Mouse (Mus musculus): ENCODE results near the gene Ccl11. TPM values are rescaled to one million over a fixed set of nuclear protein-coding genes. Genes with fewer than 3 reads are reported as not detected.

Ccl11 gene
- 1 to 10 TPM; 7.8 to 9.2 TPM for total RNA-seq (2021)
- long read RNA-seq, experiment 1, partial matches to known transcripts, result 1 of 3 reads
- long read RNA-seq, experiment 1, other reads (novel, unspliced or antisense), result 0 of 3 reads
- long read RNA-seq, experiment 2, partial matches to known transcripts, result 0 of 1 reads
- long read RNA-seq, experiment 2, other reads (novel, unspliced or antisense), result 0 of 1 reads

DNA sequence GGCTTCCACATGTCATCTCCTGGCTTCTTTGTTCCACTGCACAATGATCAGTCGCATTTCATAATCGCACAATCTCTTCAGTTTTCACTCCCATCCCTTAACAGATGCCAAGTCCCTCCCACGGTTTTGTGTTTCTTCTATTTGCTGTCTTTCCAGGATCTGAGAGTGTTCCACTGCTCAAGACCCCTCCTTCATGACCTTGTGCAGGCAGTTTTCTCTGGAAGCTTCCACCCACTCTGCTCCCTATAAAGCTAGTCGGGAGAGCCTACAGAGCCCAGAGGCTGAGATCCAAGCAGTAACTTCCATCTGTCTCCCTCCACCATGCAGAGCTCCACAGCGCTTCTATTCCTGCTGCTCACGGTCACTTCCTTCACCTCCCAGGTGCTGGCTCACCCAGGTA is at the start of gene Ccl11:
TSS of gene Ccl11 (plus strand) at position 178 of the 400 bp plus-strand sequence.
- no peak for DNase-seq

DNA sequence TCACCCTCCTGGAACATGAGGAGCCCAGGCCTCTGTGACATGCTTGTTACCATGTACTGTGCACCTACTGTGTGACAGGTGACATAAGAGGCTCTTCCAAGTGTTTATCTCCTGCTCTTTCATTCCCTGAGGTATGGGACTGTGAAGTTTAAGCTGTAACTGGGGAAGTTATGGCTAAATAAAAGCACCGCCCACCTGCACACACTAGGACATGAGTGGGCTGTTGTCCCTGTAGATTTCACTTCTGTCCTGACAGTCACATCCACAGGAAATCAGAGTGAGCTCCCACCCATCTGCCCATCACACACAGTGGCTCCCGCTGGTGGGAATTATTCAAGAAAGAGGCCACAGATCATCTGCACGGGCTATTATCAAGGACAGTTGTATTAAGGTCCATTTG is 47.5 kb upstream of the Ccl11 start:
- no peak for DNase-seq

DNA sequence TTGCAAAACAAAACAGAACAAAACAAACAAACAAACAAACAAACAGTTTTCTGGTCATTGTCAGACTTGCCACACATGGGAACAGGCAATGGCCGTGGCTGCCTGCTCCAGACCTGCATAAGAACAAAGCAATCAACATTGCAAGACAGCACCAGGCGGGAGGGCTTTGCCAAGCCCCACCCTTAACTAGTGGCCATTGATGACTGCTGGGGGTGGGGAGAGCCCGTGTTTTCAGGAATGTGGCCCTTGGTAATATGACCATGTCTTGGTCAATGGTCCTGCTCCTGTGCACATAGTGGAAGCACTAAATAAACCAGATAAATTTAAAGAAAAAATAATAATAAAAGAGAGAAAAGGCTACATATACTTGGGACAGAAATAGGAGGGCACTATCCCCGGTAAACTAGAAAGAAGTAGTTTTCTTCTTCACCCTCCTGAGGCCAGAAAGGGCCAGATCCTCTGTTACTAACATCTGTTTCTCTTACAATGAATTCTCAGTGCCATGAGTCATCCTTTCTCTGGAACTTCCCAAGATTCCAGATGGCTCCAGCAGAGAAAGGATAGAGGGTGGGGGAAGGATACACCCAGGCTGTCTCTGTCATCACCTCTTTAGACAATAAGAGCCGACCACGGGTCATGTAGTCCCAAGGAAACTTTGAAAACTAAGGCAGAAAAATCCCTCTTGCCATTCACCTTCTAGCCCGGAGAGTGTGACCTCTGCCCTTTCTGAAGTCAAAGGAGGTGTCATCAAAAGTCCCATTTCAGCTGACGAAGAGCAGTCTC is 46.0 kb upstream of the Ccl11 start:
- no peak for DNase-seq

DNA sequence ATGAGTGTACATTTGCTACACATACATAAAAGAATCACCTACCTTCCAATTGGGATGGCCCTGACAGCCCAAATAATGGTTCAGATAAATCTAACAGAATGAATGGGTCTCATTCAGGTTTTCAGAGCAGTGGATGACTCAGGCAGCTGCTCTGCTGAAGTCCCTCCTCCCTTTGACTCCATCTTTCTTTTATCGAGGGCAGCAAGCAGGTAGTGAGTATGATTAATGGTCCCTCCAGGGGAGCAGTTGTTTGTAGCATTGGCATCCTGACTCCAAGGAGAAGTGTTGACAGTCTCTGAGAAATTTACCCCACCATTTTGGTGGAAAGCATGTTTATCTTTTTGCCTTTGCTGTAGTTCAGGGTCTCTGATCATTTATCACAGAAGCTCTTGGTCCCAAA is 43.9 kb upstream of the Ccl11 start:
- no peak for DNase-seq

DNA sequence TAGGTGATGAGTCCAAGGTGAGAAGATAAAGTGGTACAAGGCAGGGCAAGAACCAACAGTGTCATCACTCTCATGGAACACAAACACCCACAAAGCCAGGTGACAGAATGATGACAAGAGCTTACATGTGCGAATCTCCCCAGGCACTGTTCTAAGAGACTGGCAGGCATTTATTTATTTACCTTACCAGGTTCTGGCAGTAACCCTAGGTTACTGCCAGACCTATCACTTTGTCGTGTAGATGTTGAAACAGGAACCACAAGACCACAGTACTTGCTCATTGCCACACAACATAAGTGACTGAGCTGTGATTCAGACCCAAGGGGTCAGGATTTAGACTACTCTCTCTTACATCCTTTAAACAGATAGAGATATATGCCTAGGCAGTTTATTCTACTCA is 42.6 kb upstream of the Ccl11 start:
- DNase-seq, result no peak

DNA sequence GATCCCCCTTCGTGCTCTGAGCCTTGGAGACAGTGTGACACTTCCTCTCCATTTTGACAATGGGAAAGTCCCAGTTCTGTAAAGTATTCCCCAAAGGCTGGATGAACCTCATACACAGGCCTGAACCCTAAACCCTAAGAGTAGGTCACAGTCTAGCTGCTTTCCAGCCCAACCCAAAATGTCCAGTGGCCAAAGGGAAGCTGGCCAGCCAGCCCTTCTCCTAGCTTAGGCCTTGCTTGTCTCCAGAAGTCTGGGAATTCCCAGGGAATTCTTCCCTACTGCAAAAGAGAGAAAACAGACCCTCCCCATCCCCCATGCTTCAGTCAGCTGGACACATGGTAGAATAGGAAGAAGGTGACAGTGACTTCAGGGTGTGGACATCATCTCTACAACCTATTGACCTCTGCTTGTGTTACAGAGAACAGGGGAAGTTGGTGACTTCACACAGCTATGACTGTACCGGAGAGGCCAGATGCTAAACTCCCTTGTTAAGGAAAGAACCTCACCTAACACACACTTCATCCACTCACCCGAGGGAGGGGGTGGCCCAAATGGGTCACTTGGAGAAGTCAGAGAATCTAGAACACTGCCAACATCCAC is 41.3 kb upstream of the Ccl11 start:
- DNase-seq, result no peak

DNA sequence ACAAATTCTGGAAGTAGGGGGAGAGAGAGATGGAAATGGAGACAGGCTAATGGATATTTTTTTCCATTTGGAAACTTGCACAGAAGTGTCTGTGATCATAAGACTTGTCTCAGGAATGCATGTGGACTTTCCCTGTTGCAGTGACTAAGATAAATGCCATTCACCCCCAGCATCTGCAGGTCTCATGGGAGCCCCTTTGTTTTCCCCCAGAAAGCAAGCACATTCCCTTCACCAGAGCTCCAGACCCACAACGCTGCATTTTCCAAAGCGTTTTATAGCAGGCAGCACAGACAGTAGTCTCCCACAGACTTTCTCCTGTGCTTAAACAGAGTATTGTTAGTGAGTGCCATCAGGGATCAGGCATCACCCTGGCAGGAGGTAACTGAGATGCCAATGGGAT is 38.2 kb upstream of the Ccl11 start:
- DNase-seq, result no peak

DNA sequence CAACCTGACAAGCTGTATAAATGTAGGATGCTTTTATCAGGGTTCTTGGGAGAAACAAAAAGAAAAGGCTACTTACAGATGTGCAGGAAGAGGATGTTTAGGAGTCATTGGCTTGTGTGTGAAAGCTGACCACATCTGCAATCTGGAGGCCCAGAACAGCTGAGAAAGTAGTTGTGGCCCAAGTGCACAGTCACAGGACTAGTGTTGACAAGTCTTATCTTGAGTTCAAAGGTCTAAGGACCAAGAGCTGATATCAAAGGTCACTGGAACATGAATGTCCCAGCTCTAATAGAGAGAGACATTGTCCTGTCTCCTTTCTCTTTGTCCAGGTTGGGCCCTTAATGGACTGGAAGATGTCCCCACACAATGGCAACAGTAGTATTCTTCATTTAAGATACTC is 37.8 kb upstream of the Ccl11 start:
- no peak for DNase-seq

DNA sequence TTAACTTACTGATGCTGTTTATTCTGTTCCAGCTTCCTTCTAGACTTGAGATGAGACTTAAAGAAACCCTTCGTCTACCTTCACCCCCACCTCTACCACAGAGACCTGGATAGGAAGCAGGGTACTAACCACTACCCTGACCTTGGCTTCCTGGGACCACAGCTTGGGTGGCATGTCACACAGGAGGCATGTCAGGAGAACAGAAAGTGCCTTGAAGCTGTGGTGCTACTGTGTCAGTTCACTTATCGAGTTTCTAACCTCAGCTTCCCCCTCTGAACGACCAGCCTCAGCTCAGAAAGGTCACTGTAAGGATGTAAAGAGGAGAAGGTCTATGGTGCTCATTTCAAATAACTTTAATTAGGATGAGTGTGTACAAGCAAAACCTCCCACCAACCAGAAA is 36.2 kb upstream of the Ccl11 start:
- DNase-seq, result no peak

DNA sequence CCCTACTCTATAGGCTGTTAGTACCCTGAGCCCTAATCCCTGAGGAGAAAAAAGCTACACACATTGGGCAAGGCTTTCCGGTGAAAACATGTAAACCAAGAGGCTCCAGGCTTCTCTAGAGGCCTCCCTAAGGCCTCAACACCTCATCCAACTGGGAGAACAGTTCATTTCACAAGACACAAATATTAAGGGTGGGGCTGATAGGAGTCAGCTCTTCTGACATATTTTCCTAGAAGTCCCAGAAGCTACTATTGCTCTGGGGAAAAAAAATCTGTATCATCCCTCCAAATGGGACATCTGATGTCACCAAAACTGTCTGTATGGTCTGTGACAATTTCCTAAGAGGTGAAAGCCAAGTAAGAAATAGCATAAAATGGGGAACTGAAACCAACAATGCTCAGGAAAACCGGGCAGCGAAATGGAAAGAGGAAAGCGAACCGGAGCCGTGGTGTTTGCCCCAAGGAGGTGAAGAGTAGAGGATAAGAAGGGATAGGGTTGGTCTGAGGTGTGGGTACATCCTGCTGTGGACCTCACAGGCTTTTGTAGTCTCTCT is 35.0 kb upstream of the Ccl11 start:
- no peak for DNase-seq

DNA sequence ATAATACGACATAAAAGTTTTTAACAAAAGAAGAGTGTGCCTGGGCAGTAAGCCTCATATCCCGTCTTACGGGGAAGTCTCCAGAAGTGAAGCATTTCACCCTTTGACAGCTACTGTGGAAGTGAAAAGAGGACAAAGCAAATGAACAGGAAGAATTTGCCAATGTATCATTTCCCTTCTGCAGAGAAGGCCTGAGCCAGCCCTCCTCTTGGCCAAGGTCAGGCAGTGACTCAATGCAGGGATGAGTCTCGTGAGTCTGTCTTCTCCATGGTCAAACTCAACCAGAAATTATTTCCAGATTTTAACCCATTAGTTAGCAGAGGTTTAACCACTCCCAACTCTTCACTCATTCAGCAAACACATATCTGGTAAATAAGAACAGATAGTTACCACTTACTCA is 33.9 kb upstream of the Ccl11 start:
- peak; percentile 57 for DNase-seq

DNA sequence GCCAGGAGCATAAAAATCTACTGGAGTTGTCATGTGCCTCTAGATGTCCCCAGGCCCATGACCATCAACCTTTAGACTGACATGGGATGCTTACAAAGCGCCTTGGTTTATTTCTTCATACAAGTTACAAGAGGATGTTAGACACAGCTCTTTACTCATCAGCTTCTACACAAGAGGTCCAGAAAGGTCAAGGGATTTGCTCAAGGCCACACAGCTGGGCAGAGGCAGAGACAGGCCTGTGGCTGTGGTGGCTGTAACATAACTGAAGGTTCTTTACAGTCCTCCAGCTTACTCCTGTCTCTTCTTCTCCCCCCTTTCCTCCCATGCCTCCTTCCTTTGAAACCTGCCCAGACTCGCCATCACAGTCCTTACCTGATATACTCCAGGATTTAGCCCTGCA is 27.5 kb upstream of the Ccl11 start:
- peak; percentile 16 for DNase-seq

DNA sequence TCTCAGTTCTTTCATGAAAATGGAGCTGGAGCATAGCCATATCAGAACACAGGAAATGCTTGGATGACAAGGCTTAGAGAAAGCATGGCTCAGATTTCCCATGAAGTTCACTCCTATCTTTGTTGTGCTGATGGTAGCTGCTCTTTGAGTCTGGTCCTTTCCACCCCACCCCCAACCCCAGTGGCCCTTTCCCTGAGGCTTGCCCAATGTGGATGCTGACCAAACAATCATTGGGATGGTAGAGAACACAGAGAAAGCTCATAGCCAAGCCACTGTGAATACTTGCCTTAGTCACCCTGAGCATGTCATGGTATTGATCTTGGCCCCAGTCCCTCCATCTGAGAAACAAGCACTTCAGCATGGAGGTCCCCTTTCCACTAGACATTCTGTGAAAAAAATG is 25.5 kb upstream of the Ccl11 start:
- no peak for DNase-seq

DNA sequence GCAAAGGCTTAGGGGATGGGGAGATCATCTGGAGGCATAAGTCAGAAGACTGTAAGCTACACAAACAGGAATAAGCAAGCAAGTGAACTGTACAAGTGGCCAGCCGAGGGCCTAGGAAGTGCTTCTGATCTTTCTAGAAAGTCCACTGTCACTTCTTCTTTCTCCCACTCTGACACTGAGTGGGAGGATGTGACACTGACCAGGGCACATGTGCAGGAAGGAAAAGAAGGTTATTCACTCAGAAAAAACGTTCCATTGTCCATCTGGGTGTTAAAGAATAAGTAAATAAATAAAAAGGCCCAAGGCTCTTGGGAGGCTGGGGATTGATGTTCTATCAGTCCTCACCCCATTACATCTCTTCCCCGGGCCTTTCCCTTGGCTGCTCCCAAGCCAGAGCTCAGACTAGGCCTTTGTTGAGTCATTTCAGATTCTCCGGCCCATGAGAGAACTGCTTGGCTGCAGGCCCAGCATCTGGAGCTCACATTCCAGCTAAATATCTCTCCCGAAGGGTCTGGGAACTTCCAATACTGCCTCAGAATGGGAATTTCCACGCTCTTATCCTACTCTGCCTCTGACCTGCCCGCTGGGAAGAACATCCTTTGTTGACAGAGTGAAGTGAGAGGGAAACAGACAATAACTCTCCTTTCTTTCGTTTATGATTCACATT is 24.8 kb upstream of the Ccl11 start:
- peak; percentile 71 for DNase-seq

DNA sequence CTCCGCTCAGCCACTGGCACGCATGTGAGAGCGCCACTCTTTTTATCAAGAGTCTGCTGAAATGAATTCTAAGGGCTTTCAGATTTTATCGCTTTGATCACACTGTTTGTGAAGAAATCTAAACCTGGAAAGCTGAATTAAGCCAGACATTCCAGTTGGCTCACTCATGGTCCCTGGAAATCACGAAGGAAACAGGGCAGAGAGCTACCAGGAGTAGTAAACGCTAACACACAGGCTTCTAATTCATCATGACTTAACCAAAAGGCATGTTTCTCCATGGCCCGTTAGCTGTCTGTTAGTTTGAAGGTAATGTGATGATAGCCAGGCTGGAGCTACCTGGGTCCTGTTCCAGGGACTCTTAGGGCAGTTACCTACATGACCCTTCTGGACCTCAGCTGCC is 23.2 kb upstream of the Ccl11 start:
- no peak for DNase-seq

DNA sequence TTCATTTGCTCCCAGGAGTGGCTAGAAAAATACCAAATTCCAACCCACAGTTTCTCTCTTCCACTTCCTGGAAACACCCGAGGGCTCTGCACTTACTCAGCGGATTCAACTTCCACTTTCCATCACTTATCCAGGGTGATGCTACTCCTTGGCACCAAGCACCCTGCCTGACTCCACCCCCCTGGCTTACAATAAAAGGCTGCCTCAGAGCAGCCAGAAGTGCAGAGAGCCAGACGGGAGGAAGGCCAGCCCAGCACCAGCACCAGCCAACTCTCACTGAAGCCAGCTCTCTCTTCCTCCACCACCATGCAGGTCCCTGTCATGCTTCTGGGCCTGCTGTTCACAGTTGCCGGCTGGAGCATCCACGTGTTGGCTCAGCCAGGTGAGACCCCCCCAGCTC is 22.3 kb upstream of the Ccl11 start, which contains the start of gene Ccl2:
TSS of gene Ccl2 (plus strand) at position 216 of the 400 bp plus-strand sequence.
- DNase-seq, result peak; percentile 81

DNA sequence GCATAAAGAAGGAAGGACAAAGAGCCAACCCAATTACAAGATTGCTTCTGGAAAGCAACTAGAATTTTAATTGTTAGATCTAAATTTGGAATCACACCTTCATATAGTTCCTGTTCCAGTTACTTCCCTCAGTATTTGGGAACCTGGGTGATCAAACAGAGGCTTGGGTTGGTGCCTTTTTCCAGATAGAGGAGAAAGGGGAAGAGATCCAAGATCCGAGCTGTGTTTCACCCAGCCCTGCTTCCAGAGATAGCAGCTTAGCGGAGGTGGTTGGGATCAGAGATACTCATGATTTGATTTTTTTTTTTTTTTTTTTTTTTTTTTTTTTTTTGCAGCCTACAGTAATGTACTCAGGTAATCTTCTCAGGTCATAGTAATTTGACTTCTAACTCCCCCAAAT is 21.8 kb upstream of the Ccl11 start:
- no peak for DNase-seq

DNA sequence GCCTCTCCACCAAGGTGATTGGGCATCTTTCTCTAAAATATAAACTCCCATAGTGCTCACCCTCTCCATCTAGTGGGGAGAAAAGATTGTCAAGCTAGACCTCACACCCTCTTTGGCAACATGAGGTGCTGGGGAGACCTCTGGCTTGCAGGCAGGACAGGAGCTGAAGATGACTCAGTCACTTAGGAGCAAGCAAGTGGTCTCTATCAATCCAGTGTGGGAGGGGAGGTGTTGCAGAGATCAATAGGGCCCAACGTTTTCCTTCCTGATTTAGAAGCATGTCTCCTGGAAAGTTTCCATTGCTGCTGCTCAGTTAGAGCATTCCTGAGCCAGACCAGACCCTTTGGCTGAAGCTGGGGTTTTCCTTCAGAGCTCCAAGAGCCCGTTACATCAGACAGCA is 19.1 kb upstream of the Ccl11 start, which contains the start of gene Gm17268:
TSS of gene Gm17268 (minus strand) at position 28 of the 400 bp plus-strand sequence.
- no peak for DNase-seq

DNA sequence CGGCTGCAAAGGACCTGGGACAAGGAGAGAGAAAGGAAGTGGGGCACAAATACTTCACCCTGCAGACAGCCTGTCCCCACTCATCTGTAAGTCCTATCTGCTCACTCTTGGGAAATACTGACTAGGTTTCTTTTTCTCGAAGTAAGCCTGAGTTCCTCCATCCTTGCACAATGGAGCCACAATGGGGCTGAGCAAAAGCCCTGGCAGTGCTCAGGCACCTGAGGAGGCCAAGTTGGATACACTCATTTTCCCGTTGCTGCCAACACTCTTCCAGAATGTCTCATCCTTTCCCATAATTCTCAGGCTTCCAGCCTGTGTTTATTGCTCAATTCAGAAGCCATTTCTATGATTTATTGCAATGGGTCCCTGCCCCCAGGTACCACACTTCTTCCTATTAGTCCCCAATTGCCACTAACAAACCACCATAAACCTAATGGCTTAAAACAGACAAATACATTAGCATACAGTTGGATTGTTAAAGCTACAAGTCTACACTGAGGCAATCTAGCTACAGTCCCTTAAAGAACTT is 18.4 kb upstream of the Ccl11 start:
- peak; percentile 15 for DNase-seq

DNA sequence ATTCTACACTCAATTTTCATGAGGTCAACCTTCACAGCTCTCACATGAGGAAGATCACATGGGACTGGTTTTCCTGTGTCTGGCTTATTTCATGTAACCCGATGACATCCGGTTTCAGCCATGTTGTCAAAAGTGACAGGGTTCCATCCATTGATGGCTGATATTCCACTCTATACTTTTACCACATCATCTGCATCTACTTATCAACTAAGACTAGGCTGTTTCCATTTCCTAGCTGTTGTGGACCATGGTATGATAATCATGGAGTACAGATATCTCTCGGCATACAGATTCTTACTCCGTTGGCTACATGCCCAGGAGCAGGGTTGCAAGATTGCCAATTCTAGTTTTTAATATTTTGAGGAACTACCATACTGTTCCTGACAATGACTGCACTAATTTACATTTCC is 15.9 kb upstream of the Ccl11 start:
- no peak for DNase-seq

DNA sequence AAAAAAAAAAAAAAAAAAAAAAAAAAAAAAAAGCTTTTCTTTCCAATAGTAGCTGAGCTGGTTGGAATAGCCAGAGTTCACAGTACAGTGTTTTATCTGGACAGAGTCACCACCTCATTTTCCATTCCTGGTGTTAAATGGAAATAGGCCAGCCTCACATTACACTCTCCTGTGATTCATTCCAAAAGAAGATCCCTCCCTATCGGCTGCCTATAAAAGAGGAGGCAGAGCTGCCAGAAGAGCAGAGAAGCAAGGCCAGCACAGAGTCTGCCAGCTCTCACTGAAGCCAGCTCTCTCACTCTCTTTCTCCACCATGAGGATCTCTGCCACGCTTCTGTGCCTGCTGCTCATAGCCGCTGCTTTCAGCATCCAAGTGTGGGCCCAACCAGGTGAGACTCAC is 12.2 kb upstream of the Ccl11 start, which contains the start of gene Ccl7:
TSS of gene Ccl7 (plus strand) at position 242 of the 400 bp plus-strand sequence.
- peak; percentile 55 for DNase-seq

DNA sequence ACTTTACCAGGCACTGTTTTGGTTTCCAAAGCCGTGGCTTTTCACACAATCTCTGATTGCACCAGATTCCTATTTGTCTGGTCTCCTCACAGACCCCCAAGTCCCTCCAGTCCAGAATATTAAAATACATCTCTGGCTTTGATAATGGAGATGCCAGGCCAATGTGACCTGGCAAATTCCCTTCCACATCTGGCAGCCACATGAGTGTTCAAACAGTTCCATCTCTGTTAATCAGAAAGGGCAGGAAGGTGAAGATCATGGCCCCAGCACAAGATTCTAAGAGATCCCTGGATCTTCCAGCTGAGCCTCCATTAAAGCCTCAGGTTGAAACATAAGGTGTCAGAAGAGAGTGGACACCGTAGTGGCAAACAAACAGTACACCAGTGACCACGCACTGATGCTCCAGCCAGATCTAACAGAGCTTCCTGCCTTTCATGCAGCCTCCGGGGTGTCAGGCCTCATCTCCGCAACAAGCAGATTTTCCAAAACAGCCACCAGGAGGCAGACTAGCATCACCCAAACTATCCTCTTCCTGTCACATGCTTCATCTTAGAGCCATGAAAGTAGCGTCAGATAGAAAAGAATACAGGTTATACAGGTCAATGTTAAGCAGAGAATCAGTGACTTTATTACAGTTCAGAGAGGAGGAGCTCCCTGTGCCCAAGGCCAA is 9.7 kb upstream of the Ccl11 start:
- DNase-seq, result peak; percentile 60
